Mouse (Mus musculus): ENCODE measurements around the gene C2cd6.

- TF ChIP-seq CTCF (IDR thresholded peaks at IDR 0.05; ENCODE audit: low read depth): no peak
- TF ChIP-seq EP300 (IDR thresholded peaks at IDR 0.05; ENCODE audit: low read depth): no peak
These were observed at the start of gene C2cd6 for GRCm38 (mm10) chr1:59094705-59095104.

Data from heart, postnatal 0 days (tissue).